14 mouse cellular contexts compared by ENCODE assay signal in genomic region chr1:72946235-72946634, GRCm38 (mm10).
DNase-seq lines count a peak whose midpoint lies in the region; ATAC-seq lines count a peak whose summit lies in the region.
"Had no signal": no experiment of that assay in that cellular context is flagged by ENCODE, and none has a peak within 500 bp of the region (broad histone marks: within the 10 kb centered on the region; RNA-seq: fewer than 3 reads in every experiment).

No protein-coding gene starts in this region.

- peak overlapping the region; percentile 93 for H3K27ac ChIP-seq in heart, embryonic 13.5 days (replicated peaks)
- no peak overlapping the region for H3K27ac ChIP-seq in liver, embryonic 11.5 days (ENCODE audit: low read depth, low read length)
- H3K27ac ChIP-seq in limb, embryonic 11.5 days (replicated peaks; ENCODE audit: low read depth, low read length), result no peak overlapping the region
- H3K27ac ChIP-seq: liver, embryonic 15.5 days; neural tube, embryonic 12.5 days had no signal

- intact Hi-C loops in heart, postnatal 25 days (cut with DNase I), result no loop called here

- peak overlapping the region; percentile 65 for H3K9ac ChIP-seq in heart, embryonic 13.5 days
- no peak overlapping the region for H3K9ac ChIP-seq in liver, embryonic 11.5 days (ENCODE audit: low read depth, low read length)
- H3K9ac ChIP-seq in limb, embryonic 11.5 days (ENCODE audit: low read length), result no peak overlapping the region
- H3K9ac ChIP-seq: liver, embryonic 15.5 days; neural tube, embryonic 12.5 days had no signal

- H3K36me3 ChIP-seq in heart, embryonic 13.5 days, result no peaks in the 10 kb centered on the region
- no peaks in the 10 kb centered on the region for H3K36me3 ChIP-seq in liver, embryonic 11.5 days (ENCODE audit: control insufficient read depth, insufficient read depth, low read length)
- no peaks in the 10 kb centered on the region for H3K36me3 ChIP-seq in limb, embryonic 11.5 days (ENCODE audit: control insufficient read depth, insufficient read depth, low read length)
- H3K36me3 ChIP-seq: liver, embryonic 15.5 days; neural tube, embryonic 12.5 days had no signal

- H3K4me1 ChIP-seq in heart, embryonic 13.5 days, result peaks cover 65% of the 10 kb centered on the region
- H3K4me1 ChIP-seq in liver, embryonic 11.5 days (replicated peaks; ENCODE audit: control insufficient read depth, insufficient read depth, low read length), result peaks cover 16% of the 10 kb centered on the region
- H3K4me1 ChIP-seq in limb, embryonic 11.5 days (ENCODE audit: control insufficient read depth, insufficient read depth, low read length), result peaks cover 10% of the 10 kb centered on the region
- H3K4me1 ChIP-seq: liver, embryonic 15.5 days; megakaryocyte, embryonic 14.5 days had no signal

- no peak overlapping the region for H3K4me3 ChIP-seq in heart, embryonic 13.5 days
- H3K4me3 ChIP-seq in liver, embryonic 11.5 days (ENCODE audit: low read depth, low read length), result no peak overlapping the region
- H3K4me3 ChIP-seq in limb, embryonic 11.5 days (ENCODE audit: low read depth, low read length), result no peak overlapping the region
- H3K4me3 ChIP-seq: liver, embryonic 15.5 days; megakaryocyte, embryonic 14.5 days; neural tube, embryonic 12.5 days had no signal

- WGBS in heart, embryonic 13.5 days, result 19% methylated on average over 4 of the region's 4 CpGs
- 23% methylated on average over 4 of the region's 4 CpGs for WGBS in liver, embryonic 11.5 days
- 27% methylated on average over 4 of the region's 4 CpGs for WGBS in limb, embryonic 11.5 days

- no peaks in the 10 kb centered on the region for H3K9me3 ChIP-seq in heart, embryonic 13.5 days
- no peaks in the 10 kb centered on the region for H3K9me3 ChIP-seq in liver, embryonic 11.5 days (ENCODE audit: control insufficient read depth, low read length)
- no peaks in the 10 kb centered on the region for H3K9me3 ChIP-seq in limb, embryonic 11.5 days (ENCODE audit: control insufficient read depth, low read length)
- H3K9me3 ChIP-seq: liver, embryonic 15.5 days; neural tube, embryonic 12.5 days had no signal

- no peaks in the 10 kb centered on the region for H3K27me3 ChIP-seq in heart, embryonic 13.5 days (replicated peaks)
- H3K27me3 ChIP-seq in liver, embryonic 11.5 days (replicated peaks; ENCODE audit: control insufficient read depth, insufficient read depth, low read length), result no peaks in the 10 kb centered on the region
- no peaks in the 10 kb centered on the region for H3K27me3 ChIP-seq in limb, embryonic 11.5 days (ENCODE audit: control insufficient read depth, insufficient read depth, low read length)
- H3K27me3 ChIP-seq: megakaryocyte, embryonic 14.5 days; neural tube, embryonic 12.5 days had no signal

- no peak for DNase-seq in heart, postnatal 25 days (ENCODE audit: low spot score)
- DNase-seq in liver, embryonic 11.5 days (ENCODE audit: low spot score), result no peak
- no peak for DNase-seq in liver
- peak; percentile 56 for DNase-seq in embryo, embryonic 10.5 days (ENCODE audit: low spot score)
- DNase-seq in limb, embryonic 11.5 days (ENCODE audit: low spot score), result peak; percentile 39
- DNase-seq in T-cell, adult 2 months (ENCODE audit: low spot score), result no peak
- DNase-seq in cerebellum, postnatal 36 days, result no peak
- DNase-seq: cerebellum, adult 9-10 months; heart, postnatal 4 days; retina, postnatal 1 day had no signal

- H3K4me2 ChIP-seq in heart, embryonic 13.5 days, result 0 out of 2 replicates have a peak overlapping the region, but pooled peaks have one; percentile 48
- no peak overlapping the region for H3K4me2 ChIP-seq in liver, embryonic 11.5 days
- H3K4me2 ChIP-seq in limb, embryonic 11.5 days (ENCODE audit: low read depth, severe bottlenecking), result no peak overlapping the region

- no peak for ATAC-seq in heart, embryonic 13.5 days (ENCODE audit: extremely low read depth, insufficient number of reproducible peaks, low FRiP score, low TSS enrichment)
- ATAC-seq in liver, embryonic 11.5 days (replicated peaks; ENCODE audit: low FRiP score), result 0 out of 2 replicates have a peak, but pooled peaks have one; percentile 10
- no peak for ATAC-seq in limb, embryonic 11.5 days (ENCODE audit: insufficient number of reproducible peaks, low FRiP score, low TSS enrichment, low read depth)

Comparison
In these comparisons a context has a peak if more than half of its experiments do, and no peak if none do; other contexts are left out.
1. DNase-seq: peak in embryo, embryonic 10.5 days (single experiment) and limb, embryonic 11.5 days (single experiment); none in heart, postnatal 25 days (single experiment), liver, embryonic 11.5 days (single experiment), liver (single experiment), T-cell, adult 2 months (single experiment) and cerebellum, postnatal 36 days (0 of 2).